Mouse (Mus musculus) cortical plate, adult 2 months (tissue): ENCODE results near the gene Caskin2.
"Not testable (repeated sequence)": the region's sequence is repeated elsewhere in the genome, so short reads cannot be mapped to it uniquely, and the experiment has no call there.

Experiments used
- CTCF ChIP-seq: fragments of 200-500 bp; IDR thresholded peaks from 2 replicates; pipeline ENCODE4 v1.5.1; 2011; ENCODE audit warnings: mild to moderate bottlenecking, control low read depth, low read length; ENCODE audit not compliant: insufficient read depth; ENCODE audit errors: extremely low read depth
- POLR2A ChIP-seq: fragments of 200-500 bp; IDR thresholded peaks from 2 replicates; pipeline ENCODE4 v1.6.1; 2011; ENCODE audit warnings: mild to moderate bottlenecking, low read length, control low read depth; ENCODE audit not compliant: insufficient read depth; ENCODE audit errors: extremely low read depth

- TF ChIP-seq CTCF, POLR2A: not testable (repeated sequence)
These were observed 43.7 kb upstream of the Caskin2 start for GRCm38 (mm10) chr11:115857146-115857545.
